Mouse (Mus musculus) ES-E14 (cell line): ENCODE data around the gene Ypel1.

Experiments
- CHD2 ChIP-seq: IDR thresholded peaks from 2 replicates; pipeline ENCODE4 v1.6.1; 2014; ENCODE audit warnings: mild to moderate bottlenecking, low read depth, low read length, inconsistent platforms
- MAFK ChIP-seq: IDR thresholded peaks from 2 replicates; pipeline ENCODE4 v1.6.1; 2014; ENCODE audit warnings: mild to moderate bottlenecking, low read depth, low read length, inconsistent platforms; ENCODE audit not compliant: insufficient read depth

- no peak for TF ChIP-seq MAFK
- TF ChIP-seq CHD2 = no peak
Observed at GRCm38 (mm10) chr16:17082121-17082792, 12.8 kb downstream of the Ypel1 start.
